9 mouse cellular contexts compared by ENCODE assay signal in genomic region chr1:88658290-88658857, GRCm38 (mm10). TPM values are rescaled to one million over a fixed set of nuclear protein-coding genes. Genes with fewer than 3 reads are reported as not detected.
DNase-seq lines count a peak whose midpoint lies in the region; ATAC-seq lines count a peak whose summit lies in the region.
"Had no signal": no experiment of that assay in that cellular context is flagged by ENCODE, and none has a peak within 500 bp of the region (broad histone marks: within the 10 kb centered on the region; RNA-seq: fewer than 3 reads in every experiment).

No protein-coding gene starts in this region.

- WGBS in kidney, embryonic 14.5 days = 70% methylated on average over 6 of the region's 6 CpGs
- WGBS in heart, embryonic 14.5 days = 29% methylated on average over 6 of the region's 6 CpGs

- H3K9me3 ChIP-seq in kidney, embryonic 14.5 days (ENCODE audit: control insufficient read depth, low read length) = no peaks in the 10 kb centered on the region
- no peaks in the 10 kb centered on the region for H3K9me3 ChIP-seq in heart, embryonic 14.5 days (ENCODE audit: control insufficient read depth, low read length)
- H3K9me3 ChIP-seq: embryonic facial prominence, embryonic 13.5 days had no signal

- H3K27me3 ChIP-seq in kidney, embryonic 14.5 days (ENCODE audit: control insufficient read depth, insufficient read depth, low read length) = no peaks in the 10 kb centered on the region
- no peaks in the 10 kb centered on the region for H3K27me3 ChIP-seq in heart, embryonic 14.5 days (ENCODE audit: control insufficient read depth, insufficient read depth, low read length)
- H3K27me3 ChIP-seq: embryonic facial prominence, embryonic 13.5 days had no signal

- H3K36me3 ChIP-seq in kidney, embryonic 14.5 days (ENCODE audit: control insufficient read depth, insufficient read depth, low read length) = no peaks in the 10 kb centered on the region
- no peaks in the 10 kb centered on the region for H3K36me3 ChIP-seq in heart, embryonic 14.5 days (ENCODE audit: control insufficient read depth, insufficient read depth, low read length)
- H3K36me3 ChIP-seq: embryonic facial prominence, embryonic 13.5 days had no signal

- no peak overlapping the region for H3K27ac ChIP-seq in kidney, embryonic 14.5 days (ENCODE audit: low read depth, low read length)
- H3K27ac ChIP-seq in heart, embryonic 14.5 days (replicated peaks in 1 of 2; ENCODE audit: control insufficient read depth in 1 of 2, insufficient read depth in 1 of 2, low read depth in 2 of 2, low read length in 2 of 2) = peak overlapping the region; percentile 78
- H3K27ac ChIP-seq: embryonic facial prominence, embryonic 13.5 days had no signal

- H3K4me1 ChIP-seq in kidney, embryonic 14.5 days (ENCODE audit: control insufficient read depth, insufficient read depth, low read length) = no peaks in the 10 kb centered on the region
- H3K4me1 ChIP-seq in heart, embryonic 14.5 days (ENCODE audit: control insufficient read depth in 2 of 2, insufficient read depth in 2 of 2, low read length in 2 of 2) = peaks cover 12 to 17% of the 10 kb centered on the region in 2 experiments; a peak in 3 of 4 replicates
- H3K4me1 ChIP-seq: embryonic facial prominence, embryonic 13.5 days had no signal

- no peak overlapping the region for H3K4me2 ChIP-seq in kidney, embryonic 14.5 days (replicated peaks; ENCODE audit: low read depth, low read length)
- H3K4me2 ChIP-seq in heart, embryonic 14.5 days (ENCODE audit: low read length) = peak overlapping the region; percentile 19; the same call in 1 of the 2 replicates
- H3K4me2 ChIP-seq: embryonic facial prominence, embryonic 13.5 days had no signal

- no peak overlapping the region for H3K9ac ChIP-seq in kidney, embryonic 14.5 days (ENCODE audit: low read depth, low read length)
- H3K9ac ChIP-seq in heart, embryonic 14.5 days (ENCODE audit: low read length) = 0 out of 2 replicates have a peak overlapping the region, but pooled peaks have one; percentile 21
- H3K9ac ChIP-seq: embryonic facial prominence, embryonic 13.5 days had no signal

- no peak overlapping the region for H3K4me3 ChIP-seq in kidney, embryonic 14.5 days (ENCODE audit: low read length)
- H3K4me3 ChIP-seq in heart, embryonic 14.5 days (ENCODE audit: control insufficient read depth in 1 of 2, insufficient read depth in 1 of 2, low read depth in 1 of 2, low read length in 2 of 2) = no peak overlapping the region
- H3K4me3 ChIP-seq: embryonic facial prominence, embryonic 13.5 days had no signal

- ATAC-seq in kidney, embryonic 14.5 days (ENCODE audit: low FRiP score, low TSS enrichment) = no peak
- peak; percentile 59 for ATAC-seq in heart, embryonic 14.5 days (ENCODE audit: insufficient number of reproducible peaks, insufficient read depth, low FRiP score, low read depth)
- no peak for ATAC-seq in erythroblast, adult 5-6 weeks (replicated peaks; ENCODE audit: low FRiP score, poor library complexity, severe bottlenecking)

- DNase-seq in kidney, adult 18-20 months = peak; percentile 13
- DNase-seq in cerebellum, postnatal 10 days = peak; percentile 73 to 76
- peak; percentile 36 to 72 for DNase-seq in left cerebral cortex, adult 9 months (ENCODE audit: low spot score in 2 of 2)
- peak; percentile 80 to 88 for DNase-seq in right cerebral cortex, postnatal 10 days (ENCODE audit: low spot score in 2 of 2)
- no peak for DNase-seq in testis, postnatal 10 days (ENCODE audit: low spot score)

RNA-seq across cellular contexts. Expression of gene Arl4c, which starts 43.6 kb away (rescaled TPM):
- 13.7 and 14.7 TPM in 2 replicates for polyA plus RNA-seq in kidney, embryonic 14.5 days (2014; fragmentation: Nextera tagmentation; extraction: Ambion mirVana)
- polyA plus RNA-seq in heart, embryonic 14.5 days (2014; fragmentation: Nextera tagmentation; extraction: Ambion mirVana) = 3.1 and 4.4 TPM in 2 replicates
- 0.96 and 2.9 TPM in 2 replicates for total RNA-seq in erythroblast, adult 5-6 weeks (2015; ENCODE audit: low replicate concordance)
- 1.8 and 3.5 TPM in 2 replicates for total RNA-seq in erythroblast, adult 5-6 weeks (2017; ENCODE audit: low replicate concordance)
